ENCODE assay signal across 8 mouse cellular contexts in genomic region chr8:66323045-66323807, GRCm38 (mm10).
DNase-seq lines count a peak whose midpoint lies in the region; ATAC-seq and TF ChIP-seq lines count a peak whose summit lies in the region.

No protein-coding gene starts in this region.

- H3K9me3 ChIP-seq in heart, embryonic 11.5 days (replicated peaks; ENCODE audit: control insufficient read depth, low read length) = no peaks in the 10 kb centered on the region
- H3K9me3 ChIP-seq in E14TG2a.4 (ENCODE audit: low read length) = no peaks in the 10 kb centered on the region
- no peaks in the 10 kb centered on the region for H3K9me3 ChIP-seq in forebrain, embryonic 11.5 days (ENCODE audit: control insufficient read depth, low read length)
- H3K9me3 ChIP-seq in midbrain, embryonic 15.5 days = no peaks in the 10 kb centered on the region

- 46% methylated on average over 4 of the region's 4 CpGs for whole genome bisulfite sequencing in heart, embryonic 11.5 days (ENCODE audit: insufficient replicate concordance)
- 62% methylated on average over 4 of the region's 4 CpGs for WGBS in forebrain, embryonic 11.5 days
- 58% methylated on average over 4 of the region's 4 CpGs for WGBS in midbrain, embryonic 15.5 days

- no peak for ATAC-seq in heart, embryonic 11.5 days (replicated peaks; ENCODE audit: insufficient number of reproducible peaks, low FRiP score, low TSS enrichment)
- ATAC-seq in forebrain, embryonic 11.5 days (replicated peaks; ENCODE audit: low FRiP score) = no peak
- ATAC-seq in midbrain, embryonic 15.5 days (replicated peaks) = no peak

- H3K4me1 ChIP-seq in heart, embryonic 11.5 days (ENCODE audit: control insufficient read depth, insufficient read depth, low read length) = no peaks in the 10 kb centered on the region
- H3K4me1 ChIP-seq in E14TG2a.4 (replicated peaks; ENCODE audit: low read depth, low read length) = peaks cover 28% of the 10 kb centered on the region
- no peaks in the 10 kb centered on the region for H3K4me1 ChIP-seq in forebrain, embryonic 11.5 days (replicated peaks; ENCODE audit: control insufficient read depth, insufficient read depth, low read length)
- no peaks in the 10 kb centered on the region for H3K4me1 ChIP-seq in midbrain, embryonic 15.5 days

- no peak overlapping the region for H3K4me3 ChIP-seq in heart, embryonic 11.5 days (ENCODE audit: low read depth, low read length)
- no peak overlapping the region for H3K4me3 ChIP-seq in E14TG2a.4 (replicated peaks; ENCODE audit: low read length)
- no peak overlapping the region for H3K4me3 ChIP-seq in forebrain, embryonic 11.5 days (ENCODE audit: low read depth, low read length)
- no peak overlapping the region for H3K4me3 ChIP-seq in midbrain, embryonic 15.5 days

- no peak overlapping the region for H3K9ac ChIP-seq in heart, embryonic 11.5 days (ENCODE audit: low read depth, low read length)
- no peak overlapping the region for H3K9ac ChIP-seq in forebrain, embryonic 11.5 days (ENCODE audit: low read length)
- H3K9ac ChIP-seq in midbrain, embryonic 15.5 days = no peak overlapping the region

- H3K4me2 ChIP-seq in heart, embryonic 11.5 days = no peak overlapping the region
- H3K4me2 ChIP-seq in forebrain, embryonic 11.5 days (ENCODE audit: low read depth, low read length, severe bottlenecking) = no peak overlapping the region
- no peak overlapping the region for H3K4me2 ChIP-seq in midbrain, embryonic 15.5 days

- no peaks in the 10 kb centered on the region for H3K27me3 ChIP-seq in heart, embryonic 11.5 days (ENCODE audit: control insufficient read depth, insufficient read depth, low read length)
- no peaks in the 10 kb centered on the region for H3K27me3 ChIP-seq in E14TG2a.4 (ENCODE audit: insufficient read depth, low read length)
- H3K27me3 ChIP-seq in forebrain, embryonic 11.5 days (ENCODE audit: control insufficient read depth, insufficient read depth, low read length) = no peaks in the 10 kb centered on the region
- H3K27me3 ChIP-seq in midbrain, embryonic 15.5 days (replicated peaks) = no peaks in the 10 kb centered on the region

- H3K27ac ChIP-seq in heart, embryonic 11.5 days (ENCODE audit: low read depth, low read length) = no peak overlapping the region
- H3K27ac ChIP-seq in forebrain, embryonic 11.5 days (ENCODE audit: low read depth, low read length) = no peak overlapping the region
- H3K27ac ChIP-seq in midbrain, embryonic 15.5 days = no peak overlapping the region

- TF ChIP-seq CTCF in E14TG2a.4 (conservative IDR thresholded peaks at IDR 0.05; ENCODE audit: low read length) = peak; percentile 26

- peak; percentile 8 for DNase-seq in heart, adult 8-10 months (ENCODE audit: low spot score)
- DNase-seq in brain, adult 2 months (ENCODE audit: low read depth, low spot score) = peak; percentile 79
- peak; percentile 55 to 81 for DNase-seq in kidney, postnatal 36 days
- DNase-seq in lung, postnatal 36 days = peak; percentile 71
- no peak for DNase-seq in forebrain, embryonic 11.5 days (ENCODE audit: low spot score)

- H3K36me3 ChIP-seq in heart, embryonic 11.5 days (ENCODE audit: control insufficient read depth, insufficient read depth, low read length) = no peaks in the 10 kb centered on the region
- no peaks in the 10 kb centered on the region for H3K36me3 ChIP-seq in E14TG2a.4 (ENCODE audit: insufficient read depth, low read length)
- H3K36me3 ChIP-seq in forebrain, embryonic 11.5 days (ENCODE audit: control insufficient read depth, insufficient read depth, low read length) = no peaks in the 10 kb centered on the region
- no peaks in the 10 kb centered on the region for H3K36me3 ChIP-seq in midbrain, embryonic 15.5 days (replicated peaks)
